Comparison of ENCODE assay signal across 20 mouse cellular contexts in the genomic region with DNA sequence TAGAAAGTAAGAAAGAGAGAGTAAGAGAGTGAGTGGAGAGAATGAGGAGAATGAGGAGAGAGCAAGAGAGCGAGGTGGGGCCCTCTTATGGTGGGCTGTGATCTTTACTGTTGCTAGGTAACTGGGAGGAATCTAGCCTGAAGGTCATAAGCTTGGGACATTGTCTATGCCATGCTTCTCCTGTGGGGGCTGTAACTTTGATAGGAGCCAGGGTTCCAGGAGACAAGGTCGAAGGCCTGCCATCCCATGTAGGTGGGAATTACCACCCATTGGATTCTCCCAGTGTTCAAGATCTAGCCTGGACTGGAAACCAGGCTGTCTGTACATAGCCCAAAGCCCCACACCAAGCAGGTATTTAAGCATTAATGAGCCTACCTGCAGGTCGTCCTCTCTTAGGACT. TPM values are rescaled to one million over a fixed set of nuclear protein-coding genes. Genes with fewer than 3 reads are reported as not detected.
DNase-seq lines count a peak whose midpoint lies in the region; ATAC-seq and TF ChIP-seq lines count a peak whose summit lies in the region.
"Had no signal": no experiment of that assay in that cellular context is flagged by ENCODE, and none has a peak within 500 bp of the region (broad histone marks: within the 10 kb centered on the region; RNA-seq: fewer than 3 reads in every experiment).

No protein-coding gene starts in this region.

- DNase-seq in hindbrain, embryonic 11.5 days (ENCODE audit: low spot score) = no peak
- DNase-seq in forebrain, postnatal 0 days = no peak
- DNase-seq in lung, postnatal 10 days = no peak
- DNase-seq in lung, adult 18-20 months = no peak
- DNase-seq: adrenal gland, postnatal 25 days; heart, postnatal 14 days; kidney, postnatal 4 days; layer of hippocampus, adult 9-11 months; liver, postnatal 0 days; retina, postnatal 1 day; thymus, adult 2 months had no signal

- TF ChIP-seq CTCF in forebrain, postnatal 0 days (IDR thresholded peaks at IDR 0.05; ENCODE audit: low read depth) = no peak

- H3K9me3 ChIP-seq in hindbrain, embryonic 11.5 days (ENCODE audit: control insufficient read depth, low read length) = no peaks in the 10 kb centered on the region
- H3K9me3 ChIP-seq in hindbrain, embryonic 12.5 days (replicated peaks) = no peaks in the 10 kb centered on the region
- no peaks in the 10 kb centered on the region for H3K9me3 ChIP-seq in neural tube, embryonic 14.5 days (ENCODE audit: control insufficient read depth, low read length)
- H3K9me3 ChIP-seq in neural tube, embryonic 15.5 days (replicated peaks) = no peaks in the 10 kb centered on the region
- H3K9me3 ChIP-seq in forebrain, postnatal 0 days (ENCODE audit: low read length) = no peaks in the 10 kb centered on the region
- H3K9me3 ChIP-seq: G1E; heart, embryonic 10.5 days; limb, embryonic 10.5 days; megakaryocyte, embryonic 14.5 days; stomach, embryonic 15.5 days had no signal

- no peaks in the 10 kb centered on the region for H3K4me1 ChIP-seq in hindbrain, embryonic 11.5 days (replicated peaks; ENCODE audit: control insufficient read depth, insufficient read depth, low read length)
- no peaks in the 10 kb centered on the region for H3K4me1 ChIP-seq in hindbrain, embryonic 12.5 days
- no peaks in the 10 kb centered on the region; the same call in 1 of the 2 replicates for H3K4me1 ChIP-seq in neural tube, embryonic 14.5 days (ENCODE audit: control insufficient read depth, insufficient read depth, low read length)
- 0 out of 2 replicates have a peak, but pooled peaks cover 8% of the 10 kb centered on the region for H3K4me1 ChIP-seq in neural tube, embryonic 15.5 days
- H3K4me1 ChIP-seq in forebrain, postnatal 0 days (ENCODE audit: insufficient read depth) = no peaks in the 10 kb centered on the region
- H3K4me1 ChIP-seq: limb, embryonic 10.5 days; stomach, embryonic 15.5 days had no signal

- 72% methylated on average over 3 of the region's 3 CpGs for WGBS in hindbrain, embryonic 11.5 days
- 71% methylated on average over 3 of the region's 3 CpGs for WGBS in hindbrain, embryonic 12.5 days
- WGBS in neural tube, embryonic 14.5 days = 54% methylated on average over 3 of the region's 3 CpGs
- WGBS in neural tube, embryonic 15.5 days = 58% methylated on average over 3 of the region's 3 CpGs
- 71% methylated on average over 3 of the region's 3 CpGs for WGBS in forebrain, postnatal 0 days

- no peak overlapping the region for H3K9ac ChIP-seq in hindbrain, embryonic 11.5 days (ENCODE audit: low read depth, low read length)
- no peak overlapping the region for H3K9ac ChIP-seq in hindbrain, embryonic 12.5 days
- no peak overlapping the region for H3K9ac ChIP-seq in neural tube, embryonic 14.5 days (replicated peaks; ENCODE audit: low read depth, low read length)
- H3K9ac ChIP-seq in neural tube, embryonic 15.5 days (replicated peaks) = no peak overlapping the region
- no peak overlapping the region for H3K9ac ChIP-seq in forebrain, postnatal 0 days
- H3K9ac ChIP-seq: liver, postnatal 0 days; stomach, embryonic 15.5 days had no signal

- H3K36me3 ChIP-seq in hindbrain, embryonic 11.5 days (ENCODE audit: control insufficient read depth, insufficient read depth, low read length) = peaks cover 24% of the 10 kb centered on the region
- H3K36me3 ChIP-seq in hindbrain, embryonic 12.5 days = peaks cover 70% of the 10 kb centered on the region
- H3K36me3 ChIP-seq in neural tube, embryonic 14.5 days (ENCODE audit: control insufficient read depth, insufficient read depth, low read length) = peaks cover 70% of the 10 kb centered on the region
- peaks cover 73% of the 10 kb centered on the region for H3K36me3 ChIP-seq in neural tube, embryonic 15.5 days
- H3K36me3 ChIP-seq in forebrain, postnatal 0 days (ENCODE audit: insufficient read depth) = peaks cover 64% of the 10 kb centered on the region

- 0 out of 2 replicates have a peak, but pooled peaks have one; percentile 45 for ATAC-seq in hindbrain, embryonic 11.5 days (ENCODE audit: low FRiP score)
- no peak for ATAC-seq in hindbrain, embryonic 12.5 days (ENCODE audit: low FRiP score)
- ATAC-seq in neural tube, embryonic 14.5 days (ENCODE audit: low read depth) = peak; percentile 51; the same call in 1 of the 2 replicates
- no peak; the same call in 1 of the 2 replicates for ATAC-seq in neural tube, embryonic 15.5 days (ENCODE audit: low FRiP score)
- peak; percentile 34; the same call in 1 of the 2 replicates for ATAC-seq in forebrain, postnatal 0 days
- ATAC-seq: liver, postnatal 0 days had no signal

- no peaks in the 10 kb centered on the region for H3K27me3 ChIP-seq in hindbrain, embryonic 11.5 days (ENCODE audit: control insufficient read depth, insufficient read depth, low read length)
- no peaks in the 10 kb centered on the region for H3K27me3 ChIP-seq in hindbrain, embryonic 12.5 days
- H3K27me3 ChIP-seq in neural tube, embryonic 14.5 days (ENCODE audit: control insufficient read depth, insufficient read depth, low read length) = no peaks in the 10 kb centered on the region
- no peaks in the 10 kb centered on the region for H3K27me3 ChIP-seq in neural tube, embryonic 15.5 days (replicated peaks)
- H3K27me3 ChIP-seq in forebrain, postnatal 0 days (ENCODE audit: insufficient read depth, low read length) = no peaks in the 10 kb centered on the region
- H3K27me3 ChIP-seq: megakaryocyte, embryonic 14.5 days; stomach, embryonic 15.5 days had no signal

- no peak overlapping the region for H3K4me2 ChIP-seq in hindbrain, embryonic 11.5 days (replicated peaks; ENCODE audit: low read depth, low read length)
- no peak overlapping the region for H3K4me2 ChIP-seq in hindbrain, embryonic 12.5 days (replicated peaks)
- no peak overlapping the region for H3K4me2 ChIP-seq in neural tube, embryonic 14.5 days (ENCODE audit: low read depth, low read length)
- H3K4me2 ChIP-seq in neural tube, embryonic 15.5 days = no peak overlapping the region
- H3K4me2 ChIP-seq in forebrain, postnatal 0 days (ENCODE audit: low read depth) = no peak overlapping the region
- H3K4me2 ChIP-seq: stomach, embryonic 15.5 days had no signal

- no peak overlapping the region for H3K27ac ChIP-seq in hindbrain, embryonic 11.5 days (ENCODE audit: low read depth, low read length)
- H3K27ac ChIP-seq in hindbrain, embryonic 12.5 days = no peak overlapping the region; the same call in 1 of the 2 replicates
- no peak overlapping the region for H3K27ac ChIP-seq in neural tube, embryonic 14.5 days (ENCODE audit: low read depth, low read length)
- no peak overlapping the region; the same call in 1 of the 2 replicates for H3K27ac ChIP-seq in neural tube, embryonic 15.5 days (replicated peaks)
- H3K27ac ChIP-seq in forebrain, postnatal 0 days (ENCODE audit: low read depth, low read length) = no peak overlapping the region
- H3K27ac ChIP-seq: heart, embryonic 10.5 days; limb, embryonic 10.5 days; stomach, embryonic 15.5 days had no signal

- no peak overlapping the region for H3K4me3 ChIP-seq in hindbrain, embryonic 11.5 days (ENCODE audit: low read depth, low read length)
- no peak overlapping the region for H3K4me3 ChIP-seq in hindbrain, embryonic 12.5 days
- H3K4me3 ChIP-seq in neural tube, embryonic 14.5 days (ENCODE audit: low read depth, low read length) = no peak overlapping the region
- H3K4me3 ChIP-seq in neural tube, embryonic 15.5 days (replicated peaks) = no peak overlapping the region
- no peak overlapping the region for H3K4me3 ChIP-seq in forebrain, postnatal 0 days (ENCODE audit: low read depth, low read length)
- H3K4me3 ChIP-seq: heart, embryonic 10.5 days; limb, embryonic 10.5 days; megakaryocyte, embryonic 14.5 days; myocyte; stomach, embryonic 15.5 days had no signal

RNA-seq across cellular contexts. Expression of a gene that starts 18.1 kb away (rescaled TPM):
- 400 and 407 TPM in 2 replicates for polyA plus RNA-seq in hindbrain, embryonic 11.5 days (2014; fragmentation: Nextera tagmentation; extraction: Ambion mirVana)
- 364 and 379 TPM in 2 replicates for polyA plus RNA-seq in hindbrain, embryonic 12.5 days (2016; fragmentation: Nextera tagmentation; extraction: Ambion mirVana)
- polyA plus RNA-seq in neural tube, embryonic 14.5 days (2014; fragmentation: Nextera tagmentation; extraction: Ambion mirVana) = 320 and 337 TPM in 2 replicates
- polyA plus RNA-seq in neural tube, embryonic 15.5 days (2015; fragmentation: Nextera tagmentation; extraction: Ambion mirVana) = 215 and 230 TPM in 2 replicates
- total RNA-seq in forebrain, postnatal 0 days (2014; rRNA removed) = 248 and 298 TPM in 2 replicates
- 284 and 309 TPM in 2 replicates for polyA plus RNA-seq in forebrain, postnatal 0 days (2015; fragmentation: Nextera tagmentation; extraction: Ambion mirVana)

RNA-seq across cellular contexts. Expression of a gene that starts 50.7 kb away (rescaled TPM):
- 85.2 and 95.0 TPM in 2 replicates for polyA plus RNA-seq in hindbrain, embryonic 11.5 days (2014; fragmentation: Nextera tagmentation; extraction: Ambion mirVana)
- polyA plus RNA-seq in hindbrain, embryonic 12.5 days (2016; fragmentation: Nextera tagmentation; extraction: Ambion mirVana) = 82.1 and 83.1 TPM in 2 replicates
- polyA plus RNA-seq in neural tube, embryonic 14.5 days (2014; fragmentation: Nextera tagmentation; extraction: Ambion mirVana) = 68.6 and 68.9 TPM in 2 replicates
- 50.7 and 57.7 TPM in 2 replicates for polyA plus RNA-seq in neural tube, embryonic 15.5 days (2015; fragmentation: Nextera tagmentation; extraction: Ambion mirVana)
- 56.6 and 60.9 TPM in 2 replicates for total RNA-seq in forebrain, postnatal 0 days (2014; rRNA removed)
- 42.3 and 44.0 TPM in 2 replicates for polyA plus RNA-seq in forebrain, postnatal 0 days (2015; fragmentation: Nextera tagmentation; extraction: Ambion mirVana)

RNA-seq across cellular contexts. Expression of a gene that starts 57.1 kb away (rescaled TPM):
- 3.8 and 4.5 TPM in 2 replicates for polyA plus RNA-seq in hindbrain, embryonic 11.5 days (2014; fragmentation: Nextera tagmentation; extraction: Ambion mirVana)
- 5.8 and 6.1 TPM in 2 replicates for polyA plus RNA-seq in hindbrain, embryonic 12.5 days (2016; fragmentation: Nextera tagmentation; extraction: Ambion mirVana)
- polyA plus RNA-seq in neural tube, embryonic 14.5 days (2014; fragmentation: Nextera tagmentation; extraction: Ambion mirVana) = 3.6 and 4.5 TPM in 2 replicates
- polyA plus RNA-seq in neural tube, embryonic 15.5 days (2015; fragmentation: Nextera tagmentation; extraction: Ambion mirVana) = 3.4 and 3.7 TPM in 2 replicates
- 3.9 and 4.6 TPM in 2 replicates for total RNA-seq in forebrain, postnatal 0 days (2014; rRNA removed)
- 1.5 and 2.9 TPM in 2 replicates for polyA plus RNA-seq in forebrain, postnatal 0 days (2015; fragmentation: Nextera tagmentation; extraction: Ambion mirVana)

Comparison
In these comparisons a context has a peak if more than half of its experiments do, and no peak if none do; other contexts are left out.
1. ATAC-seq: peak in hindbrain, embryonic 11.5 days (single experiment), neural tube, embryonic 14.5 days (single experiment) and forebrain, postnatal 0 days (single experiment); none in hindbrain, embryonic 12.5 days (single experiment) and neural tube, embryonic 15.5 days (single experiment).